Mouse (Mus musculus): ENCODE measurements around the gene Afp. TPM values are rescaled to one million over a fixed set of nuclear protein-coding genes. Genes with fewer than 3 reads are reported as not detected.
A peak's percentile ranks its signal among the peaks of the same experiment; 100 is the strongest.

Afp gene
- polyA plus RNA-seq, 1 experiment from 2014 or later, result 541 TPM

DNA sequence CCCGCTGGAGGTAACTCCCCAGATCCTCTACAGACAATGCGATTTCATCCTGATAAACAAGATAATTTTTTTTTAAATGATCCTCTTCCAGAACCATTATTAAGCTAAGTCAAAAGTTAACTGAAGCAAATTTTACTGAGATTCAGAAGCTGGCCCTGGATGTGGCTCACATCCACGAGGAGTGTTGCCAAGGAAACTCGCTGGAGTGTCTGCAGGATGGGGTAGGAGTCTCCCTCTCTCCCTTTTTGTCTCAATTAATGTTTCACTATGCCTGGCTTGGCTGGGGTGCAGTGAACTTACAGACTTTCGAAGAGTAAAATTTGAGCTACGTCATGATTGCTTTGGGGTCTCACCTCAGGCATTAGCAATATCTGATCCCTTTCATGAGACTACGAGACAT is 9.0 kb downstream of the Afp start:
- no peaks in the 10 kb centered on the region for H3K36me3 ChIP-seq (ENCODE audit: control insufficient read depth, insufficient read depth)
- H3K9me3 ChIP-seq (ENCODE audit: control insufficient read depth), result no peaks in the 10 kb centered on the region
- no peak overlapping the region for H3K4me3 ChIP-seq (ENCODE audit: low read depth, low read length)
- H3K4me2 ChIP-seq (replicated peaks; ENCODE audit: low read depth), result no peak overlapping the region
- 82% methylated on average over 7 of the region's 7 CpGs for WGBS
- H3K9ac ChIP-seq (ENCODE audit: low read depth, low read length), result no peak overlapping the region
- TF ChIP-seq CTCF (IDR thresholded peaks at IDR 0.05; ENCODE audit: low read depth), result no peak
- no peak for ATAC-seq
- H3K4me1 ChIP-seq (replicated peaks; ENCODE audit: control insufficient read depth, insufficient read depth, low read length), result no peaks in the 10 kb centered on the region
- no peaks in the 10 kb centered on the region for H3K27me3 ChIP-seq (replicated peaks; ENCODE audit: control insufficient read depth, insufficient read depth, low read length)
- no peak overlapping the region for H3K27ac ChIP-seq (ENCODE audit: low read depth, low read length)

DNA sequence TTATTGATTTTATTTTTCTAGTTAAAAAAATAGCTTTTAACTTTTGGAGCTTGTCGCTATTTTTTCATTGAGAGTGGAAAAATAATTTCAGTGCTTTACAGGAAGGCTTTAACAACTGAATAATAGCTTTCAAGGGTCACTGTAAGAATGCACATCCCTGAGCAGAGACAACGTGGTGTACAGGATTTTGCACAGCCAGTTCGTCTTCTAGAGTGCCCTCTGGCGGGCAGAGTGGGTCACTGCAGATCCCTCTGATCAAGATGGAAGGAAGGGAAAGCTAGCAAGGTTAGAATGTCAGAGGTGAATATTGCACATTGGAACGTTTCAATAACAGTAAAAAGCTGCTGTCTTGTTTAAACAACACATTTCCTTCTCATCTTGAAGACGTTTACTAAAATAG is 10.2 kb downstream of the Afp start:
- no peaks in the 10 kb centered on the region for H3K4me1 ChIP-seq (replicated peaks; ENCODE audit: control insufficient read depth, insufficient read depth, low read length)
- no peak overlapping the region for H3K27ac ChIP-seq (ENCODE audit: low read depth, low read length)
- ATAC-seq, result 0 out of 2 replicates have a peak, but pooled peaks have one; percentile 38
- H3K9me3 ChIP-seq (ENCODE audit: control insufficient read depth), result no peaks in the 10 kb centered on the region
- peak; percentile 91 for TF ChIP-seq CTCF (IDR thresholded peaks at IDR 0.05; ENCODE audit: low read depth)
- H3K27me3 ChIP-seq (replicated peaks; ENCODE audit: control insufficient read depth, insufficient read depth, low read length), result no peaks in the 10 kb centered on the region
- WGBS, result 2% methylated on average over 6 of the region's 6 CpGs
- no peaks in the 10 kb centered on the region for H3K36me3 ChIP-seq (ENCODE audit: control insufficient read depth, insufficient read depth)
- H3K4me3 ChIP-seq (ENCODE audit: low read depth, low read length), result no peak overlapping the region
- H3K9ac ChIP-seq (ENCODE audit: low read depth, low read length), result no peak overlapping the region
- no peak overlapping the region for H3K4me2 ChIP-seq (replicated peaks; ENCODE audit: low read depth)

DNA sequence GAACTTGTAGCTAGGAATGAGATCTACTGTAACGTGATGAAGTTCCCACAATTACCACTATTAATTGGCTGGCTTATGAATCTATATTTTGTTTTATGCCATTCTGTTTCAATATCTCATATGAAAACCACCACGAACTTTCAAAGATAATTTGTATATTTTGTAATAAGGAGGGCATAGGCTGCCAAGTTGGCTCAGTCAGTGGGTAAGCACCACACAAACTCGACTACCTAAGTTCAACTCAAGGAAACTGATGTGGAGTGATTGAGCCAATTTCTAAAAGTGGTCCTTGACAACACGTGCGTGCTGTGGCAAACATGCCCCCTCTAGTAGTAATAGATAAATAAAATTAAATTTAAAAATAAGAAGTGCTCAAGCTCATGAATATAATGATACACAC is 11.2 kb downstream of the Afp start:
- no peak overlapping the region for H3K4me3 ChIP-seq (ENCODE audit: low read depth, low read length)
- H3K36me3 ChIP-seq (ENCODE audit: control insufficient read depth, insufficient read depth), result no peaks in the 10 kb centered on the region
- no peak overlapping the region for H3K4me2 ChIP-seq (replicated peaks; ENCODE audit: low read depth)
- 85% methylated on average over 5 of the region's 5 CpGs for WGBS
- no peak overlapping the region for H3K27ac ChIP-seq (ENCODE audit: low read depth, low read length)
- H3K27me3 ChIP-seq (replicated peaks; ENCODE audit: control insufficient read depth, insufficient read depth, low read length), result no peaks in the 10 kb centered on the region
- ATAC-seq, result no peak
- no peak overlapping the region for H3K9ac ChIP-seq (ENCODE audit: low read depth, low read length)
- TF ChIP-seq CTCF (IDR thresholded peaks at IDR 0.05; ENCODE audit: low read depth), result no peak
- H3K4me1 ChIP-seq (replicated peaks; ENCODE audit: control insufficient read depth, insufficient read depth, low read length), result no peaks in the 10 kb centered on the region
- H3K9me3 ChIP-seq (ENCODE audit: control insufficient read depth), result no peaks in the 10 kb centered on the region

DNA sequence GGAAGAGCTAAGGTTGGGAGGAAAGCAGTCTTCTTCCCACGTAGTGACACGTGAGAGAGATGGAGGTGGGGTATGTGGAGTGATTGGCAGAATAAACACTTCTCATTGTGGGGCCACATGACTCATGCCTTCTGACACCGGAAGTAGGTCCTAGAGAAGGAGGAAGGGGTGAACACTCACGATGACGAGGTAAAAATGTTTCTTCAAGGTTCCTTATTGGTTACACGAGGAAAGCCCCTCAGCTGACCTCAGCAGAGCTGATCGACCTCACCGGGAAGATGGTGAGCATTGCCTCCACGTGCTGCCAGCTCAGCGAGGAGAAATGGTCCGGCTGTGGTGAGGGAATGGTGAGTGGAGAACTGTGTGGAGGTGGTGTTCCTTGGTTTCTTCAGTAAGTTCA is 14.2 kb downstream of the Afp start:
- no peaks in the 10 kb centered on the region for H3K4me1 ChIP-seq (replicated peaks; ENCODE audit: control insufficient read depth, insufficient read depth, low read length)
- H3K27ac ChIP-seq (ENCODE audit: low read depth, low read length), result no peak overlapping the region
- H3K9ac ChIP-seq (ENCODE audit: low read depth, low read length), result no peak overlapping the region
- ATAC-seq, result no peak
- no peaks in the 10 kb centered on the region for H3K27me3 ChIP-seq (replicated peaks; ENCODE audit: control insufficient read depth, insufficient read depth, low read length)
- no peak overlapping the region for H3K4me2 ChIP-seq (replicated peaks; ENCODE audit: low read depth)
- H3K9me3 ChIP-seq (ENCODE audit: control insufficient read depth), result no peaks in the 10 kb centered on the region
- no peak for TF ChIP-seq CTCF (IDR thresholded peaks at IDR 0.05; ENCODE audit: low read depth)
- H3K36me3 ChIP-seq (ENCODE audit: control insufficient read depth, insufficient read depth), result no peaks in the 10 kb centered on the region
- H3K4me3 ChIP-seq (ENCODE audit: low read depth, low read length), result no peak overlapping the region
- WGBS, result 64% methylated on average over 11 of the region's 11 CpGs

DNA sequence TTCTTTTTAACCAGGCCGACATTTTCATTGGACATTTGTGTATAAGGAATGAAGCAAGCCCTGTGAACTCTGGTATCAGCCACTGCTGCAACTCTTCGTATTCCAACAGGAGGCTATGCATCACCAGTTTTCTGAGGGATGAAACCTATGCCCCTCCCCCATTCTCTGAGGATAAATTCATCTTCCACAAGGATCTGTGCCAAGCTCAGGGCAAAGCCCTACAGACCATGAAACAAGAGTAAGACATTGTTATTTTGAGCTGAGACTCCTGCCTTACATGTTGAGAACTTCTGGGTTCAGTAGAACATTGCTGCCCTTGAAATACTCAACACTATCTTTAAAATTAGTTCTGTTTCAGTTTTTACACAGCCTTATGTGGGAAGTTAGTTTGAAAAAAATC is 16.0 kb downstream of the Afp start:
- H3K4me3 ChIP-seq (ENCODE audit: low read depth, low read length), result no peak overlapping the region
- no peak overlapping the region for H3K4me2 ChIP-seq (replicated peaks; ENCODE audit: low read depth)
- H3K9ac ChIP-seq (ENCODE audit: low read depth, low read length), result no peak overlapping the region
- H3K27ac ChIP-seq (ENCODE audit: low read depth, low read length), result no peak overlapping the region
- WGBS, result 73% methylated on average over 2 of the region's 2 CpGs
- H3K4me1 ChIP-seq (replicated peaks; ENCODE audit: control insufficient read depth, insufficient read depth, low read length), result no peaks in the 10 kb centered on the region
- H3K27me3 ChIP-seq (replicated peaks; ENCODE audit: control insufficient read depth, insufficient read depth, low read length), result no peaks in the 10 kb centered on the region
- no peak for TF ChIP-seq CTCF (IDR thresholded peaks at IDR 0.05; ENCODE audit: low read depth)
- no peak for ATAC-seq
- H3K9me3 ChIP-seq (ENCODE audit: control insufficient read depth), result no peaks in the 10 kb centered on the region
- no peaks in the 10 kb centered on the region for H3K36me3 ChIP-seq (ENCODE audit: control insufficient read depth, insufficient read depth)

DNA sequence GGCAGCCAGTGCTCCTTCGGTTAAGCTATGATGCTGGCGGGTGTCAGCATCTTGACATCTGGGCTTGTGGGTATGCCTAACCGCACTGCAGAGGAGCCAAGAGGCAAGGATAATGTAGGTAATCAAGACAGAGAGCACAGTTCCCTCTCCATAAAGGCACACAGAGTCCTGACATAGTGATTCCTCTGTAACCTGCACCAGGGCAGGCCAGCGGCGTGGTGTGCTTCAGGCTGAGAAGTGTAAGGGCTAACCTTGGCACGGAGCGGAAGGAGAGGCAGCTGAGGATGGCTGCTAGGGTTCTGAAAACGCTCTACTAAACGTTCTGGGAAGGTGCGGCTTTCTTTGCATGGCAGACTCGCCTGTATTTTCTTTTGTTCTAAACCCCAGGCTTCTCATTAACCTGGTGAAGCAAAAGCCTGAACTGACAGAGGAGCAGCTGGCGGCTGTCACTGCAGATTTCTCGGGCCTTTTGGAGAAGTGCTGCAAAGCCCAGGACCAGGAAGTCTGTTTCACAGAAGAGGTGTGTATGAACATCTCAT is 16.9 kb downstream of the Afp start:
- TF ChIP-seq CTCF (IDR thresholded peaks at IDR 0.05; ENCODE audit: low read depth), result no peak
- H3K27ac ChIP-seq (ENCODE audit: low read depth, low read length), result no peak overlapping the region
- H3K9me3 ChIP-seq (ENCODE audit: control insufficient read depth), result no peaks in the 10 kb centered on the region
- H3K4me3 ChIP-seq (ENCODE audit: low read depth, low read length), result no peak overlapping the region
- H3K36me3 ChIP-seq (ENCODE audit: control insufficient read depth, insufficient read depth), result no peaks in the 10 kb centered on the region
- ATAC-seq, result no peak
- H3K27me3 ChIP-seq (replicated peaks; ENCODE audit: control insufficient read depth, insufficient read depth, low read length), result no peaks in the 10 kb centered on the region
- H3K4me2 ChIP-seq (replicated peaks; ENCODE audit: low read depth), result no peak overlapping the region
- no peaks in the 10 kb centered on the region for H3K4me1 ChIP-seq (replicated peaks; ENCODE audit: control insufficient read depth, insufficient read depth, low read length)
- WGBS, result 65% methylated on average over 13 of the region's 13 CpGs
- no peak overlapping the region for H3K9ac ChIP-seq (ENCODE audit: low read depth, low read length)
